Comparison of ENCODE assay signal across 26 mouse cellular contexts in the genomic region with DNA sequence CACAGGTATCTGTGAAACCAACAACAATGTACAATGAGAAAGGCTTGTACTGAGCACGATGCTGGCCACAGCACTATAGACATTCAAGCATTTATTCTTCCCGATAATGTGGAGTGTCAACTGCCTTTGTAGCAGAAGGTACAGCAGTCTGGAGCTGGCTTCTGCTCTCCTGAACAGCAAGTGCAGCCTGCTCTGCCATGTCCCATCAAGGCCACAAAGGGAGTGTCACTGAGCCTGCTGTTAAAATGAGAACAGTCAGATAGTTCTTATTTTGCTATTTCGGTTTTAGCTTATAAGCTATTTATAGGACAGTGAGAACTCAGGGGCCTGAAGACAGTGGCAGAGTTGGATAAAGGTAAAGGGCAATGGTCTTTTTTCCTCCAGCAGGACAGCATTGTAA. TPM values are rescaled to one million over a fixed set of nuclear protein-coding genes. Genes with fewer than 3 reads are reported as not detected.
"Had no signal": no experiment of that assay in that cellular context is flagged by ENCODE, and none has a peak within 500 bp of the region (broad histone marks: within the 10 kb centered on the region; RNA-seq: fewer than 3 reads in every experiment).

No protein-coding gene starts in this region.

- H3K4me1 ChIP-seq: limb, embryonic 10.5 days; limb, embryonic 13.5 days; liver, embryonic 12.5 days; liver, embryonic 15.5 days; lung, embryonic 15.5 days; megakaryocyte, embryonic 14.5 days; midbrain, embryonic 10.5 days; midbrain, embryonic 13.5 days; neural tube, embryonic 13.5 days; stomach, embryonic 15.5 days had no signal

- ATAC-seq: liver, embryonic 12.5 days; midbrain, embryonic 13.5 days; midbrain, embryonic 16.5 days had no signal

- H3K27ac ChIP-seq: limb, embryonic 10.5 days; limb, embryonic 13.5 days; liver, embryonic 12.5 days; liver, embryonic 15.5 days; lung, embryonic 15.5 days; midbrain, embryonic 10.5 days; midbrain, embryonic 13.5 days; neural tube, embryonic 13.5 days; stomach, embryonic 15.5 days had no signal

- H3K4me3 ChIP-seq: limb, embryonic 10.5 days; limb, embryonic 13.5 days; liver, embryonic 12.5 days; liver, embryonic 15.5 days; lung, embryonic 15.5 days; megakaryocyte, embryonic 14.5 days; midbrain, embryonic 10.5 days; midbrain, embryonic 13.5 days; myocyte; neural tube, embryonic 13.5 days; stomach, embryonic 15.5 days had no signal

- H3K27me3 ChIP-seq: limb, embryonic 13.5 days; liver, embryonic 12.5 days; liver, embryonic 15.5 days; lung, embryonic 15.5 days; megakaryocyte, embryonic 14.5 days; midbrain, embryonic 13.5 days; neural tube, embryonic 13.5 days; stomach, embryonic 15.5 days had no signal

- H3K36me3 ChIP-seq: limb, embryonic 10.5 days; limb, embryonic 13.5 days; liver, embryonic 12.5 days; liver, embryonic 15.5 days; lung, embryonic 15.5 days; midbrain, embryonic 10.5 days; midbrain, embryonic 13.5 days; neural tube, embryonic 13.5 days; stomach, embryonic 15.5 days had no signal

- H3K4me2 ChIP-seq: limb, embryonic 13.5 days; liver, embryonic 12.5 days; liver, embryonic 15.5 days; lung, embryonic 15.5 days; midbrain, embryonic 13.5 days; neural tube, embryonic 13.5 days; stomach, embryonic 15.5 days had no signal

- H3K9ac ChIP-seq: limb, embryonic 13.5 days; liver, embryonic 12.5 days; liver, embryonic 15.5 days; lung, embryonic 15.5 days; midbrain, embryonic 13.5 days; neural tube, embryonic 13.5 days; stomach, embryonic 15.5 days had no signal

- DNase-seq: kidney, adult 9 months; kidney, postnatal 14 days; kidney, postnatal 4 days; liver; lung, adult 18-20 months; lung, postnatal 10 days; lung, postnatal 36 days; right cerebral cortex, postnatal 25 days; spleen, adult 18-20 months; thymus, postnatal 25 days had no signal

- H3K9me3 ChIP-seq: limb, embryonic 10.5 days; limb, embryonic 13.5 days; liver, embryonic 12.5 days; liver, embryonic 15.5 days; lung, embryonic 15.5 days; midbrain, embryonic 10.5 days; midbrain, embryonic 13.5 days; neural tube, embryonic 13.5 days; stomach, embryonic 15.5 days had no signal

RNA-seq across cellular contexts. Expression of a gene that starts 9.3 kb away (rescaled TPM):
- total RNA-seq: monocyte, adult 5-6 weeks; neutrophil, adult 5-6 weeks had no signal
- polyA plus RNA-seq: myocyte had no signal

RNA-seq across cellular contexts. Expression of a gene that starts 11.3 kb away (rescaled TPM):
- total RNA-seq: monocyte, adult 5-6 weeks; neutrophil, adult 5-6 weeks had no signal
- polyA plus RNA-seq: kidney, embryonic 16.5 days; limb, embryonic 10.5 days; liver, embryonic 12.5 days; liver, embryonic 15.5 days; myocyte; stomach, embryonic 15.5 days; thymus, postnatal 0 days had no signal
